Mouse (Mus musculus): ENCODE results near the gene Cntfr. TPM values are rescaled to one million over a fixed set of nuclear protein-coding genes. Genes with fewer than 3 reads are reported as not detected.

The Cntfr gene
- polyA plus RNA-seq, 1 experiment from 2014 or later, result 33.0 TPM

- 74% methylated on average over 10 of the region's 10 CpGs for WGBS
- no peaks in the 10 kb centered on the region for H3K36me3 ChIP-seq
- H3K9ac ChIP-seq, result no peak overlapping the region
- no peak overlapping the region for H3K27ac ChIP-seq (replicated peaks)
- no peaks in the 10 kb centered on the region for H3K9me3 ChIP-seq
- ATAC-seq (ENCODE audit: low FRiP score, low read depth), result no peak
- peak overlapping the region; percentile 85 for H3K4me2 ChIP-seq
- peaks cover 48% of the 10 kb centered on the region for H3K4me1 ChIP-seq (replicated peaks)
- H3K27me3 ChIP-seq, result no peaks in the 10 kb centered on the region
- H3K4me3 ChIP-seq, result no peak overlapping the region
Measured at GRCm38 (mm10) chr4:41636882-41637635, 59.8 kb downstream of the Cntfr start.

GRCm38 (mm10) chr4:41636366-41636765 is 60.5 kb downstream of the Cntfr start:
- Histone ChIP-seq H3K9ac (no peak overlapping the region), H3K4me3 (no peak overlapping the region), H3K4me1 (replicated peaks) (peaks cover 55% of the 10 kb centered on the region), H3K4me2 (no peak overlapping the region), H3K36me3 (no peaks in the 10 kb centered on the region), H3K9me3 (no peaks in the 10 kb centered on the region), H3K27ac (replicated peaks) (no peak overlapping the region), H3K27me3 (no peaks in the 10 kb centered on the region)
- WGBS, result 61% methylated on average over 7 of the region's 7 CpGs
- ATAC-seq (ENCODE audit: low FRiP score, low read depth), result no peak

GRCm38 (mm10) chr4:41635906-41636305 is 61.0 kb downstream of the Cntfr start:
- Histone ChIP-seq H3K9me3 (no peaks in the 10 kb centered on the region), H3K36me3 (no peaks in the 10 kb centered on the region), H3K4me3 (no peak overlapping the region), H3K27ac (replicated peaks) (no peak overlapping the region), H3K4me1 (replicated peaks) (peaks cover 59% of the 10 kb centered on the region), H3K9ac (no peak overlapping the region), H3K27me3 (no peaks in the 10 kb centered on the region), H3K4me2 (no peak overlapping the region)
- ATAC-seq (ENCODE audit: low FRiP score, low read depth), result no peak
- WGBS, result 59% methylated on average over 2 of the region's 2 CpGs

GRCm38 (mm10) chr4:41635224-41635623 is 61.7 kb downstream of the Cntfr start:
- no peak overlapping the region for H3K9ac ChIP-seq

GRCm38 (mm10) chr4:41634631-41635030 is 62.3 kb downstream of the Cntfr start:
- Histone ChIP-seq H3K4me2 (no peak overlapping the region), H3K4me3 (no peak overlapping the region), H3K9ac (no peak overlapping the region), H3K27me3 (no peaks in the 10 kb centered on the region), H3K27ac (replicated peaks) (no peak overlapping the region), H3K36me3 (no peaks in the 10 kb centered on the region), H3K9me3 (no peaks in the 10 kb centered on the region), H3K4me1 (replicated peaks) (peaks cover 64% of the 10 kb centered on the region)
- ATAC-seq (ENCODE audit: low FRiP score, low read depth), result no peak
- WGBS, result 92% methylated on average over 8 of the region's 8 CpGs

More at GRCm38 (mm10) chr4:41635224-41635623, 61.7 kb downstream of the Cntfr start:
- Histone ChIP-seq H3K36me3 (no peaks in the 10 kb centered on the region), H3K9me3 (no peaks in the 10 kb centered on the region), H3K27ac (replicated peaks) (no peak overlapping the region), H3K4me1 (replicated peaks) (peaks cover 58% of the 10 kb centered on the region), H3K27me3 (no peaks in the 10 kb centered on the region), H3K4me3 (no peak overlapping the region), H3K4me2 (no peak overlapping the region)
- no peak for ATAC-seq (ENCODE audit: low FRiP score, low read depth)
- 66% methylated on average over 8 of the region's 8 CpGs for WGBS

- Histone ChIP-seq H3K27me3 (no peaks in the 10 kb centered on the region), H3K27ac (replicated peaks) (no peak overlapping the region), H3K9ac (no peak overlapping the region), H3K36me3 (no peaks in the 10 kb centered on the region), H3K4me3 (no peak overlapping the region), H3K4me2 (no peak overlapping the region), H3K4me1 (replicated peaks) (peaks cover 65% of the 10 kb centered on the region), H3K9me3 (no peaks in the 10 kb centered on the region)
- no peak for ATAC-seq (ENCODE audit: low FRiP score, low read depth)
- 77% methylated on average over 9 of the region's 9 CpGs for WGBS
Measured at GRCm38 (mm10) chr4:41633001-41633400, 63.9 kb downstream of the Cntfr start.

GRCm38 (mm10) chr4:41631390-41631789 is 65.5 kb downstream of the Cntfr start:
- Histone ChIP-seq H3K4me3 (no peak overlapping the region), H3K4me1 (replicated peaks) (peaks cover 56% of the 10 kb centered on the region), H3K4me2 (peak overlapping the region; percentile 26), H3K36me3 (no peaks in the 10 kb centered on the region), H3K27ac (replicated peaks) (peak overlapping the region; percentile 77), H3K27me3 (no peaks in the 10 kb centered on the region), H3K9ac (0 out of 2 replicates have a peak overlapping the region, but pooled peaks have one; percentile 3), H3K9me3 (no peaks in the 10 kb centered on the region)
- WGBS, result 4% methylated on average over 11 of the region's 11 CpGs
- peak; percentile 28 for ATAC-seq (ENCODE audit: low FRiP score, low read depth)

GRCm38 (mm10) chr4:41630196-41630595 is 66.7 kb downstream of the Cntfr start:
- no peak overlapping the region for H3K4me2 ChIP-seq
- no peaks in the 10 kb centered on the region for H3K27me3 ChIP-seq
- whole genome bisulfite sequencing, result 30% methylated on average over 6 of the region's 6 CpGs
- peaks cover 47% of the 10 kb centered on the region for H3K4me1 ChIP-seq (replicated peaks)
- H3K36me3 ChIP-seq, result no peaks in the 10 kb centered on the region
- no peaks in the 10 kb centered on the region for H3K9me3 ChIP-seq
- no peak overlapping the region for H3K4me3 ChIP-seq
- ATAC-seq (ENCODE audit: low FRiP score, low read depth), result no peak
- H3K9ac ChIP-seq, result no peak overlapping the region
- H3K27ac ChIP-seq (replicated peaks), result no peak overlapping the region

GRCm38 (mm10) chr4:41628202-41628927 is 68.5 kb downstream of the Cntfr start:
- Histone ChIP-seq H3K36me3 (no peaks in the 10 kb centered on the region), H3K4me2 (no peak overlapping the region), H3K4me3 (no peak overlapping the region), H3K9ac (no peak overlapping the region), H3K27me3 (no peaks in the 10 kb centered on the region), H3K9me3 (no peaks in the 10 kb centered on the region), H3K4me1 (replicated peaks) (peaks cover 47% of the 10 kb centered on the region), H3K27ac (replicated peaks) (peak overlapping the region; percentile 62)
- ATAC-seq (ENCODE audit: low FRiP score, low read depth), result peak; percentile 36
- 7% methylated on average over 8 of the region's 8 CpGs for WGBS

- Histone ChIP-seq H3K4me2 (no peak overlapping the region), H3K4me3 (no peak overlapping the region), H3K27me3 (no peaks in the 10 kb centered on the region), H3K36me3 (no peaks in the 10 kb centered on the region), H3K9me3 (no peaks in the 10 kb centered on the region), H3K27ac (replicated peaks) (no peak overlapping the region), H3K9ac (no peak overlapping the region), H3K4me1 (replicated peaks) (peaks cover 29% of the 10 kb centered on the region)
- ATAC-seq (ENCODE audit: low FRiP score, low read depth), result no peak
- 84% methylated on average over 14 of the region's 14 CpGs for WGBS
Measured at GRCm38 (mm10) chr4:41622071-41622470, 74.8 kb downstream of the Cntfr start.

- ATAC-seq (ENCODE audit: low FRiP score, low read depth), result peak; percentile 51
Measured at GRCm38 (mm10) chr4:41618916-41619746, 77.8 kb downstream of the Cntfr start.

More at GRCm38 (mm10) chr4:41618916-41619746, 77.8 kb downstream of the Cntfr start:
- H3K36me3 ChIP-seq, result no peaks in the 10 kb centered on the region
- 38% methylated on average over 12 of the region's 12 CpGs for WGBS
- H3K4me2 ChIP-seq, result no peak overlapping the region
- no peaks in the 10 kb centered on the region for H3K9me3 ChIP-seq
- H3K27ac ChIP-seq (replicated peaks), result peak overlapping the region; percentile 34
- no peak overlapping the region for H3K9ac ChIP-seq
- H3K4me1 ChIP-seq (replicated peaks), result peaks cover 40% of the 10 kb centered on the region
- no peaks in the 10 kb centered on the region for H3K27me3 ChIP-seq
- H3K4me3 ChIP-seq, result no peak overlapping the region
